Mouse (Mus musculus) Patski (cell line): ENCODE results near the gene Snd1. TPM values are rescaled to one million over a fixed set of nuclear protein-coding genes. Genes with fewer than 3 reads are reported as not detected.

Source experiments
- ATAC-seq: fragments of 100-300 bp; one replicate; pipeline ENCODE4 v1.8.0; 2021
- CTCF ChIA-PET: fragments of 350-600 bp; sonication (Branson Sonifier 250); formaldehyde crosslinking; loops from one replicate; lab custom pipeline; 2022; ENCODE audit warnings: inconsistent platforms; lab: Charles Lee
- POLR2A ChIA-PET: fragments of 350-600 bp; sonication (Branson Sonifier 250); formaldehyde crosslinking; loops from one replicate; lab custom pipeline; 2022; ENCODE audit warnings: antibody characterized with exemption, inconsistent platforms; lab: Charles Lee
- DNase-seq: peaks from one replicate; pipeline ENCODE4 v3.0.0-alpha.2; 2011; ENCODE audit warnings: low read depth, low spot score
- H3K27me3 ChIP-seq: fragments of 371-371 bp; one replicate; pipeline ENCODE4 v1.5.1; 2021
- CTCF ChIP-seq: fragments of 100-300 bp; IDR thresholded peaks from one replicate; pipeline ENCODE4 v1.5.1; 2021
- in situ Hi-C: fragments of 300-500 bp; cut with MboI; formaldehyde crosslinking; loops from 3 replicates; pipeline ENCODE4 v1.11.1; 2018; ENCODE audit warnings: low pct_unique_long_range_greater_than_20kb, mixed read lengths
- polyA plus RNA-seq: library from polyadenylated mRNA; unstranded; gene quantifications from one replicate; pipeline ENCODE4 v1.2.3, GENCODE M21; 2021

Snd1 gene
- polyA plus RNA-seq, 1 experiment from 2014 or later = 107 TPM

DNA sequence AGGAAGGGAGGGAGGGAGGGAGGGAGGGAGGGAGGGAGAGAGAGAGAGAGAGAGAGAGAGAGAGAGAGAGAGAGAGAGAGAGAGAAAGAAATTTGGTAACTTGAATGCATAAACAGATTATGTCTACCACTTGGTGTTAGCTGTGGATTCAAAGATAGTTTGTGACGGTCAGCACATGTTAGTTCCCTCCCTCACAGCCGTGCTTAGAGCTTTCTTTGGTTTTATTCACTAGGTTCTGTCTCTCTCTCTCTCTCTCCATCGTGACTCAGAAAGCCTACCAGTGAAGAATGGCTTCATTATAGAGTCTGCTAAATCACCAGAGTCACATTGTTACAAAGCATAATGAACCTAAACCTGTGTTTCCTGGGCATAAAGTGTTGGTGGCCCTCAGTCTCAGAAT is 210.1 kb downstream of the Snd1 start:
- CTCF ChIA-PET = no interaction called here
- TF ChIP-seq CTCF = no peak
- in situ Hi-C loops = no loop called here
- POLR2A ChIA-PET = no interaction called here
- ATAC-seq (no peak), DNase-seq (no peak)
- no peaks in the 10 kb centered on the region for H3K27me3 ChIP-seq

DNA sequence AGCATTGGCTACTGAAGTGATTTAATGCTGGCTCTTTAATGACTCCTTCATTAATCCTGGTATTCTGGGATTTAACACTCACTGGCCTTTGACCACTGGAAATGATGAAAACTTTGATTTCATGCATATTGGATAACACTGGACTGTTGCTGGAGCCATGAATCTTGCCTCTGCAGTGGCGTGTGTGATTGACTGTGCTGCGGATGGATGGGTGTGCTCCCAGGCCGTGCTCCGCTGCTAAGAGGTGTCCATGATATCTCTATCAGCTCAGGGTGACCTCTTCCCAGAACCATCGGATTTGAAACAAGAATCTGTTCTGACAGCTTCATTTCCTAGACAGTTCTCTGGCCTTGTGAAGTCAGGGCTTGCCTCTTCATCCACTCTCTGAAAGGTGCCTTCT is 210.8 kb downstream of the Snd1 start:
- TF ChIP-seq CTCF = no peak
- H3K27me3 ChIP-seq = no peaks in the 10 kb centered on the region
- ATAC-seq (no peak), DNase-seq (no peak)
- ChIA-PET CTCF (no interaction called here), POLR2A (no interaction called here)
- in situ Hi-C loops = no loop called here

GRCm38 (mm10) chr6:28687776-28688175 is 212.8 kb downstream of the Snd1 start:
- no peak for TF ChIP-seq CTCF
- ChIA-PET CTCF (no interaction called here), POLR2A (no interaction called here)
- in situ Hi-C loops = no loop called here
- no peak for DNase-seq
- no peaks in the 10 kb centered on the region for H3K27me3 ChIP-seq
- no peak for ATAC-seq

- DNase-seq (no peak), ATAC-seq (no peak)
- TF ChIP-seq CTCF = no peak
- ChIA-PET POLR2A (no interaction called here), CTCF (no interaction called here)
- in situ Hi-C loops = no loop called here
- H3K27me3 ChIP-seq = no peaks in the 10 kb centered on the region
Measured at GRCm38 (mm10) chr6:28692659-28693058, 217.7 kb downstream of the Snd1 start.

- ATAC-seq = no peak
- POLR2A ChIA-PET = no interaction called here
- in situ Hi-C loops = no loop called here
- no peaks in the 10 kb centered on the region for H3K27me3 ChIP-seq
- no peak for TF ChIP-seq CTCF
- DNase-seq = no peak
- CTCF ChIA-PET = interaction anchor here (0.9 kb wide), 1 partner anchor 12 kb away, joined by 3 read pairs; no protein-coding TSS in a partner anchor
Measured at GRCm38 (mm10) chr6:28697214-28697613, 222.3 kb downstream of the Snd1 start.

- peak; percentile 7 for DNase-seq
- in situ Hi-C loops = no loop called here
- no peaks in the 10 kb centered on the region for H3K27me3 ChIP-seq
- POLR2A ChIA-PET = no interaction called here
- TF ChIP-seq CTCF = no peak
- CTCF ChIA-PET = interaction anchor here (1.4 kb wide), 1 partner anchor 12 kb away, joined by 3 read pairs; no protein-coding TSS in a partner anchor
- ATAC-seq = peak; percentile 51
Measured at GRCm38 (mm10) chr6:28704612-28705011, 229.7 kb downstream of the Snd1 start.

DNA sequence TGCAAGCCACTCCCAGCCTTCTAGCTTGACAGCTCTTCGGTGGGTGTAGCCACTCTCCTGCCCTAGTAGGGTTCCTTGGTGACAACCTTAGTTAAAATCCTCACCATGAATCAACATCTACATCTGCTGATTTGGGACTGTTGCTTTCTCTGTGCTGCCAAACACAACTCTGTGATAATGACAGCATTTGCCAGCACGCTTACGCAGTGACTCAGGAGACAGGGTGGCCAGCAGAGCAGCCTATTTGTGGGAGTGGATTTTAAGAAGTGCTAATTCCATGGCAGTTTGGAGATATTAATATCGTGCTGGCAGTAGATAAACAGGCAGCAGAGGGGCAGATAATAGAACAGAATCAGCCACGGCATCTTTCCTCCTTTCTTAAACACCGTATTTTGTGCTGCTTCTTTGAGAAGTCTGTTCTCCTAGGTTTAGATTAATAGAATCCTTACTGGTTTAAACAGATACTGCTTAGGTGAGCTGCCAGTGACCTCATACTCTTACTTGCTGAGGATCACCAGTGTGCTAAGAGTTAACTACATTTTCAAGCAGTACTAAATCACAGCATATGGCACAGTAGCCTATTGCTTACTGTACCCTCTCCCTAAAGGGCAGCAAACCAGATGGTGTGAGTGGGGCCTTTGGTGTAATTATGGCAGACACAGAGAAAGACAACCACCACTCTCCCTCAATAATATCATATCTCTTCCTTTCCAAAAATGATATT is 230.6 kb downstream of the Snd1 start:
- POLR2A ChIA-PET = no interaction called here
- CTCF ChIA-PET = interaction anchor here (0.8 kb wide), 1 partner anchor 134 kb away, joined by 3 read pairs; no protein-coding TSS in a partner anchor
- TF ChIP-seq CTCF = no peak
- DNase-seq (no peak), ATAC-seq (no peak)
- H3K27me3 ChIP-seq = no peaks in the 10 kb centered on the region
- in situ Hi-C loops = no loop called here

DNA sequence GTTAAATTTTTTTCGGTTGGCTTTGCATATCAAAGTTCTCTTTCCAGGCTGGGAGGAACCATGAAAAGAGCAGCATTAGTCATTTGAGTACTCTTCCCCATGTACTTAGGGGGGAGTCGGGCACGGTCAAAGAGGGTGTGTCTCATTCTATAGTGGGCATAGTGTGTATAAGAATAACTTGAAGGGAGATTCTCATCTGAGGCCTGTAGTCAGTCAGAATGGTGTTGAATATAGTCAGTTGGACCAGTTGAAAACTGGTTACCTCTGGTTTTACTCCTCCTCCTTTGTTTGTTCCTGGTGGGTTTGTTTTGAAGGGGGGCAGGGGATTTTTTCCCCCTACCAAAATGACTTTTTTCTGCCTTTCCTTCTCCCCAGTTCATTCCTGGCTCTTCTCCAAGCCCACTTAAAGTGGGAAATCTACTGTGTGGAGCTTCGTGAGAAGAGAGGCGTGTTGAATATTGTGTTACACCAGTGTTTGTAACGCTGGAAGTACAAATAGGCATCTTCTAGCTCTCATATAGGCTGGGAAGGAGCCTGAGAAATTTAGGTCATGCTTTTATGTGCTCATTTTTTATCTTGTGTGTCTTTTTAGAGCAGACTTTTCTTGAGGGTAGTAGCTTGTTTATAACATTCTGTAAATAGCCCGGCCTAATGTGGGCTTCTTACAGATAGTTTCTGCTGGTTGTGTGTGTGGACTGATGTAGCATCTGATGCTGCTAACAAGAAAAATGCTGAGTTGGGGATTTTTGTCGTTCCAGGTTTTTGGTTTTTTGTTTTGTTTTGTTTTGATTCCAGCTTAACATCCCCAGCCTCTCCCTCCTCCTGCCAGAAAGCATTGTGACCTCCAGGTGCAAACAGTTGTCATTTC is 231.4 kb downstream of the Snd1 start:
- in situ Hi-C loops = no loop called here
- ChIA-PET CTCF (interaction anchor here (0.8 kb wide), 1 partner anchor 135 kb away, joined by 3 read pairs; no protein-coding TSS in a partner anchor), POLR2A (interaction anchor here (0.6 kb wide), 1 partner anchor 96 kb away, joined by 3 read pairs; no protein-coding TSS in a partner anchor)
- ATAC-seq (no peak), DNase-seq (no peak)
- no peak for TF ChIP-seq CTCF
- no peaks in the 10 kb centered on the region for H3K27me3 ChIP-seq

GRCm38 (mm10) chr6:28706976-28707592 is 232.1 kb downstream of the Snd1 start:
- ChIA-PET CTCF (no interaction called here), POLR2A (interaction anchor here (0.6 to 1.4 kb wide), 2 partner anchors 13 to 97 kb away, joined by 3 read pairs; no protein-coding TSS in a partner anchor)
- H3K27me3 ChIP-seq = no peaks in the 10 kb centered on the region
- DNase-seq (no peak), ATAC-seq (no peak)
- in situ Hi-C loops = no loop called here
- no peak for TF ChIP-seq CTCF

DNA sequence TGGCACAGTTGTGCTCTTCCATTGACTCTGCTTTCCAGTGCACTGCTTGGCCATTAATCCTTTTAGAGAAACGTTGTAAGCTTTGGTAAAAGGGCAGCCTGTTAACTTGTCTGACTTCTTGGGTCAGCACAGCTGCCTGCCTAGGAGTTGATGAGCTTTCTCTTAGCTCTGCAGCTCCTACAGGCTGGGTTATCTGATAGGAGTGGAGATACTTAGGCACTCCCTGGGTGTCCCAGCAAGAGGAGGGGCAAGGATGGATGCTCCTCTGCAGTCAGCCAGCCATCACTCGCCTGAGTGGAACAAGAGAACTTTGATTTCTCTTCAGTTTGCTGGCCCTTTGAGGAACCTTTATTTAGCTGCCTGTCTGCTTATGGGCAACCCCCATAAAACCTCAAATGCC is 235.1 kb downstream of the Snd1 start:
- no peak for ATAC-seq
- DNase-seq = no peak
- in situ Hi-C loops = no loop called here
- no peaks in the 10 kb centered on the region for H3K27me3 ChIP-seq
- POLR2A ChIA-PET = no interaction called here
- CTCF ChIA-PET = interaction anchor here (0.7 to 0.9 kb wide), 2 partner anchors 13 to 23 kb away, joined by 3 read pairs; no protein-coding TSS in a partner anchor
- TF ChIP-seq CTCF = no peak
